Mouse (Mus musculus) midbrain, embryonic 13.5 days (tissue): Measurements from ENCODE around the gene Ces3a. TPM values are rescaled to one million over a fixed set of nuclear protein-coding genes. Genes with fewer than 3 reads are reported as not detected.
A peak's percentile ranks its signal among the peaks of the same experiment; 100 is the strongest.
"Not testable (repeated sequence)": the region's sequence is repeated elsewhere in the genome, so short reads cannot be mapped to it uniquely, and the experiment has no call there.

Experiments
- ATAC-seq: fragments of 200-750 bp; cut with Nextera tagmentation; 2 replicates; pipeline ENCODE4 v1.8.0; 2017; ENCODE audit warnings: mild to moderate bottlenecking, moderate TSS enrichment, moderate library complexity
- H3K27ac ChIP-seq: fragments of 300-500 bp; sonication (generic); 2 replicates; pipeline ENCODE4 v1.5.1; 2015; ENCODE audit warnings: inconsistent platforms, mild to moderate bottlenecking, moderate library complexity
- H3K27me3 ChIP-seq: fragments of 300-500 bp; sonication (generic); 2 replicates; pipeline ENCODE4 v1.6.1; 2015; ENCODE audit warnings: mild to moderate bottlenecking, inconsistent platforms
- H3K36me3 ChIP-seq: fragments of 300-500 bp; sonication (generic); 2 replicates; pipeline ENCODE4 v1.6.1; 2015; ENCODE audit warnings: mild to moderate bottlenecking, inconsistent platforms
- H3K4me1 ChIP-seq: fragments of 300-500 bp; sonication (generic); replicated peaks from 2 replicates; pipeline ENCODE4 v1.6.1; 2015; ENCODE audit warnings: inconsistent platforms
- H3K4me2 ChIP-seq: fragments of 300-500 bp; sonication (generic); replicated peaks from 2 replicates; pipeline ENCODE4 v1.6.1; 2015; ENCODE audit warnings: moderate library complexity, mild to moderate bottlenecking, inconsistent platforms
- H3K4me3 ChIP-seq: fragments of 300-500 bp; sonication (generic); replicated peaks from 2 replicates; pipeline ENCODE4 v1.5.1; 2015; ENCODE audit warnings: mild to moderate bottlenecking, inconsistent platforms
- H3K9ac ChIP-seq: fragments of 300-500 bp; sonication (generic); replicated peaks from 2 replicates; pipeline ENCODE4 v1.6.1; 2015; ENCODE audit warnings: mild to moderate bottlenecking, inconsistent platforms
- H3K9me3 ChIP-seq: fragments of 300-500 bp; sonication (generic); 2 replicates; pipeline ENCODE4 v1.6.1; 2016; ENCODE audit warnings: mild to moderate bottlenecking, inconsistent platforms
- WGBS: fragments of 180-500 bp; shearing (Covaris S2); methylation state at CpG from one replicate; pipeline ENCODE4 v1.1.7; 2015; 5-methylcytosine and 5-hydroxymethylcytosine counted together
- polyA plus RNA-seq: library from polyadenylated mRNA; unstranded; fragments of >200 nt; fragmentation: Nextera tagmentation; extraction: Ambion mirVana; gene quantifications from 2 replicates; pipeline ENCODE4 v1.2.1, GENCODE M21; 2015

Ces3a gene
- polyA plus RNA-seq, 1 experiment from 2014 or later: not detected

GRCm38 (mm10) chr8:105066761-105067160, 18.4 kb downstream of the Ces3a start:
- ATAC-seq: 0 out of 2 replicates have a peak, but pooled peaks have one; percentile 27
- 0% methylated on average over 1 of the region's 1 CpGs for whole genome bisulfite sequencing
- H3K36me3 ChIP-seq: no peaks in the 10 kb centered on the region

DNA sequence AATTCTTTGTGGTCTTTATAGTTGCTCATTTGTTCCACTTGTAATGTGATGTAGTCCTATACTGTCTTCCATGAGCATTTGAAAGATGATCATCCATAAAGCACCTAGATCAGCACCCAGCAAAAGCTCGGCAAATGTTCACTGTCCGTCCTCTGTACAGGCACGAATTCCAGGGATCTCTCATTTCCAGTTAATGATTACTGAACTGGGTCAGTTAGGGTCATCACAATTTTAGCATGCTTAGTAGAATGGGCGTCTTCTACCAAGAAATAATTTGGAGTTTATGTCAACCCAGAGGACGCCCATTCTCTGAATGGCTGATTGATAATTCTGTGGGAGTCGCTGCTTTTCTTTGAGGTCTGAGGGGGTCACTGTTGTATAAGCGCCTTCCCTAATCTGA, 19.5 kb downstream of the Ces3a start:
- H3K27ac ChIP-seq, H3K36me3 ChIP-seq, H3K4me2 ChIP-seq, H3K9me3 ChIP-seq, H3K4me3 ChIP-seq, H3K9ac ChIP-seq, H3K27me3 ChIP-seq, H3K4me1 ChIP-seq, ATAC-seq: not testable (repeated sequence)
- WGBS: 77% methylated on average over 7 of the region's 7 CpGs

More at GRCm38 (mm10) chr8:105066761-105067160, 18.4 kb downstream of the Ces3a start:
- Histone ChIP-seq H3K4me1 (no peaks in the 10 kb centered on the region), H3K9me3 (no peaks in the 10 kb centered on the region), H3K27me3 (no peaks in the 10 kb centered on the region), H3K9ac (no peak overlapping the region), H3K4me3 (no peak overlapping the region), H3K4me2 (no peak overlapping the region), H3K27ac (no peak overlapping the region)

DNA sequence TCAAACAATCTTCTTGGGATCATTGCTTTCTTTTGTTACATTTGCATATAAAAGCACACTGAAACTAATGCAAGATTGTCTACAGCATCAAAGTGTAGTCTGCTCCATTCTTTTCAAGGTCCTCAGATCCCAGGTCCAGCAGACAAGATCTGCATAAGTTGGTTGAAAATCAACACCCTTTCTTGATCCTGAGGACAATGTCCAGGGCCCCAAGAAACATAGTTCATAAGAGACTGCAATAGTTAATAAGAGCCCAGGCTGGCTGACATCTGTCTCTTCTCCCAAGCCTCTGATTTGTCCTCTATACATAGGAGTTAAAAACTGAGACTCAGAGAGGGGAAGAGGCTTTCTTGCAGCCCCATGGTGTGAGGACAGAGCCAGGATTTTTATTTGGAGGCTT, 20.6 kb downstream of the Ces3a start:
- H3K4me1 ChIP-seq: no peaks in the 10 kb centered on the region
- H3K4me2 ChIP-seq: no peak overlapping the region
- ATAC-seq: no peak
- H3K36me3 ChIP-seq: no peaks in the 10 kb centered on the region
- H3K27me3 ChIP-seq: no peaks in the 10 kb centered on the region
- no peak overlapping the region for H3K4me3 ChIP-seq
- no peak overlapping the region for H3K27ac ChIP-seq
- H3K9ac ChIP-seq: no peak overlapping the region
- H3K9me3 ChIP-seq: no peaks in the 10 kb centered on the region

DNA sequence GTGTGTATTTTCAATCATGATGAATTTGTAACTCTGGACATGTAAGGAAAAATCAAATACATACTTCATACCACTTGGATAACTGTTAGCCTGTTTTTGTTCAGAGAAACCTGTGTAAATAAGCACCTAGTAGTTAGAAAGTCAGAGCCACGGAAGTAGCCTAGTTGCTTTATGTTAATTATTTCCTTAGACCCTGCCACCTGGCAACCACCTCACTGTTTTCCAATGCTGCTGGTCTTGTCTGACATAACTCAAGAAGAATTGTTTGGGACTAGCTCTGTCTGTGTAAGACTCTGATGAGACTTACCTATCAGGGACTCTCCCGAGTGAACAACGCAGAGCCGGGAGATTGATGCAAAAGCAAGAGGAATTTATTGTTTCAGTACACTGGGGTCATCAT, 28.2 kb downstream of the Ces3a start:
- ATAC-seq: no peak
- no peaks in the 10 kb centered on the region for H3K27me3 ChIP-seq
- WGBS: 97% methylated on average over 4 of the region's 4 CpGs

GRCm38 (mm10) chr8:105077071-105077470, 28.7 kb downstream of the Ces3a start:
- H3K4me3 ChIP-seq: no peak overlapping the region
- H3K27ac ChIP-seq: no peak overlapping the region
- whole genome bisulfite sequencing: 69% methylated on average over 6 of the region's 6 CpGs
- no peak overlapping the region for H3K4me2 ChIP-seq
- no peaks in the 10 kb centered on the region for H3K27me3 ChIP-seq
- no peaks in the 10 kb centered on the region for H3K4me1 ChIP-seq
- H3K9me3 ChIP-seq: no peaks in the 10 kb centered on the region
- H3K9ac ChIP-seq: no peak overlapping the region
- no peaks in the 10 kb centered on the region for H3K36me3 ChIP-seq
- no peak for ATAC-seq

More for the DNA sequence above, 28.2 kb downstream of the Ces3a start:
- no peak overlapping the region for H3K9ac ChIP-seq
- no peak overlapping the region for H3K27ac ChIP-seq
- no peaks in the 10 kb centered on the region for H3K36me3 ChIP-seq
- no peaks in the 10 kb centered on the region for H3K9me3 ChIP-seq
- H3K4me2 ChIP-seq: no peak overlapping the region
- H3K4me1 ChIP-seq: no peaks in the 10 kb centered on the region
- no peak overlapping the region for H3K4me3 ChIP-seq

GRCm38 (mm10) chr8:105078591-105078990, 30.2 kb downstream of the Ces3a start:
- H3K4me2 ChIP-seq: no peak overlapping the region
- H3K27ac ChIP-seq: no peak overlapping the region
- no peaks in the 10 kb centered on the region for H3K27me3 ChIP-seq
- no peak overlapping the region for H3K9ac ChIP-seq
- no peaks in the 10 kb centered on the region for H3K36me3 ChIP-seq
- no peak for ATAC-seq
- H3K4me3 ChIP-seq: no peak overlapping the region
- 93% methylated on average over 5 of the region's 5 CpGs for WGBS
- H3K4me1 ChIP-seq: no peaks in the 10 kb centered on the region
- H3K9me3 ChIP-seq: no peaks in the 10 kb centered on the region

DNA sequence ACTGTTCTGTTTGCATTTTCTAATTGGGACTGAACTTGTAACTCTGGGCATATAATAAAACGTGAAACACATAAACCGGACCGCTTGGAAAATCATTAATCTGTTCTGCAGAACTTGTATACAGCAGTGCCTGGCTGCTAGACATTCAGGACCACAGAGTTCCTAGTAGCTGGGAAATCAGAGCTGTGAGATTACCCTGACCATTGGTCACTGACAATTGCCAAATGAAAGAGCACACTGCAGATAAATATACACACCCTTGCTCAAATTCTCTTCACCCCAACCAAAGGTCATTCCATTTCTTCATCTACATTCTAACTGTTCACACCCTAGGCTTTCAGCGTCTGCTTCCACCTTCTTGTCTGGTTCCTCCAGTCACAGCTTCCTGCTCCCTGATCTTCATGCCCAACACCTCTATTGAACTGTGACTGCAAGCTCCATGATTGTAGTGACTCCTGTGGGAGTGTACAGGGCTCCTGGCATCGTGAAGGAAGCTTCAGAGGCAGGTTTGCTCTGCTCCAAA, 32.5 kb downstream of the Ces3a start:
- no peaks in the 10 kb centered on the region for H3K4me1 ChIP-seq
- H3K9ac ChIP-seq: no peak overlapping the region
- H3K36me3 ChIP-seq: no peaks in the 10 kb centered on the region
- WGBS: 76% methylated on average over 5 of the region's 5 CpGs
- no peak overlapping the region for H3K4me2 ChIP-seq
- no peak overlapping the region for H3K27ac ChIP-seq
- no peak for ATAC-seq
- H3K27me3 ChIP-seq: no peaks in the 10 kb centered on the region
- H3K9me3 ChIP-seq: no peaks in the 10 kb centered on the region
- no peak overlapping the region for H3K4me3 ChIP-seq

DNA sequence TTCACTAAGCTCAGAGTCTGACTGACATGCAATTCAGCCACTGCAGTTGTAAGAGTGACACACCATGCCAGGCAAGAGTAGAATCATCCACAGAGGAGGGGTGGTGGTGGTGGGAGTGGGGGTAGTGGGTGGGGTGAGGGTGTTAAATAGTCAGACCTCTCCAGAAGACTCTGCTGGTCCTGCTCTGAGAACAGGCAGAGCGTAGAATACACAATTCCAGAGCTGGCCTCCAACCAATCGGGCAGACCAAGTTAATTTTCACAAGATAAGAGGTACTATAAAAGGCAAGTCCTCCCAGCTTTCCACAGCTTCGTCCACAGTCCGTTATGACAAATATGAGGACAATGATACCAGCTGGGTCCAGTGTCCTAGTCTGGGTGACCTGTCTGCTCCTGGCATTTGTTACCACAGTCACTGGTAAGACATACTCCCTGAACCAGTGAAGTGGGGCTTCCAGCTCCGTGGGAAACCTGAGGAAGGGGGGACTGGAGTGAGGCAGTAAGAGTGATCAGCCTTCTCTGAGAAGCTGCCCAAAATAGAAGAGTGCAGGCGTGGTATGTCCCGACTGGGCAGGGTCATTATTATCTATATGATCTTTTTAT, 35.1 kb downstream of the Ces3a start, which contains the start of gene Ces3b:
Gene Ces3b (plus strand): TSS at position 305 of the 602 bp plus-strand sequence.
- Histone ChIP-seq H3K9me3 (no peaks in the 10 kb centered on the region), H3K4me3 (no peak within 1 kb of the TSS), H3K36me3 (no peaks in the 10 kb centered on the region), H3K9ac (no peak within 1 kb of the TSS), H3K4me1 (no peaks in the 10 kb centered on the region), H3K27ac (no peak within 1 kb of the TSS), H3K4me2 (no peak within 1 kb of the TSS), H3K27me3 (no peaks in the 10 kb centered on the region)
- 79% methylated on average over 7 of the region's 7 CpGs for WGBS
- ATAC-seq: no peak

DNA sequence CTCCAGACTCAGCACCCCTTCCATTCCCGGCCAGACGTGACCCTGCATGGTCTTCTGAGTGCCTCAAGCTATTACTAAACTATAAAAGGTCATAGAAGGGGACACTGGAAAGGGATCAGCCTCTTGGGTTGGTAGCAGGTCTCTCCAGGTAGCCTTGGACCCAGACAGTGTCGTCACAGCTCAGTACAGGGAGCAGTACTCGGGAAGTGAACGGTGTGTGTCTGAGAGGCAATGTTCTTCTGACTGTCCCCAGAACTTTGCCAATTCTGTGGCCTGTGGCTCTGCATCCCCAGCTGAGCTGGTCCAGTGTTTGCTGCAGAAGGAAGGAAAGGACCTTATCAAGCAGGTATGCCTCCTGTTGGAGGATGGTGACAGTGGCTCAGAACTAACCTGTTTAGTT, 39.8 kb downstream of the Ces3a start:
- not testable (repeated sequence) for H3K4me2 ChIP-seq, H3K4me3 ChIP-seq, H3K27me3 ChIP-seq, H3K27ac ChIP-seq, H3K9ac ChIP-seq, H3K9me3 ChIP-seq, ATAC-seq, H3K36me3 ChIP-seq, H3K4me1 ChIP-seq
- WGBS: 92% methylated on average over 5 of the region's 5 CpGs

GRCm38 (mm10) chr8:105088581-105088980, 40.2 kb downstream of the Ces3a start:
- Histone ChIP-seq H3K4me1 (no peaks in the 10 kb centered on the region), H3K36me3 (no peaks in the 10 kb centered on the region), H3K4me2 (no peak overlapping the region), H3K9me3 (no peaks in the 10 kb centered on the region), H3K27ac (no peak overlapping the region), H3K27me3 (no peaks in the 10 kb centered on the region), H3K9ac (no peak overlapping the region), H3K4me3 (no peak overlapping the region)
- no peak for ATAC-seq
- WGBS: 73% methylated on average over 4 of the region's 4 CpGs

GRCm38 (mm10) chr8:105093992-105094391, 45.6 kb downstream of the Ces3a start:
- no peak overlapping the region for H3K4me2 ChIP-seq
- H3K4me1 ChIP-seq: no peaks in the 10 kb centered on the region
- H3K9ac ChIP-seq: no peak overlapping the region
- no peak for ATAC-seq
- H3K27ac ChIP-seq: no peak overlapping the region
- H3K27me3 ChIP-seq: no peaks in the 10 kb centered on the region
- H3K4me3 ChIP-seq: no peak overlapping the region
- WGBS: 86% methylated on average over 3 of the region's 3 CpGs
- H3K36me3 ChIP-seq: no peaks in the 10 kb centered on the region
- no peaks in the 10 kb centered on the region for H3K9me3 ChIP-seq

DNA sequence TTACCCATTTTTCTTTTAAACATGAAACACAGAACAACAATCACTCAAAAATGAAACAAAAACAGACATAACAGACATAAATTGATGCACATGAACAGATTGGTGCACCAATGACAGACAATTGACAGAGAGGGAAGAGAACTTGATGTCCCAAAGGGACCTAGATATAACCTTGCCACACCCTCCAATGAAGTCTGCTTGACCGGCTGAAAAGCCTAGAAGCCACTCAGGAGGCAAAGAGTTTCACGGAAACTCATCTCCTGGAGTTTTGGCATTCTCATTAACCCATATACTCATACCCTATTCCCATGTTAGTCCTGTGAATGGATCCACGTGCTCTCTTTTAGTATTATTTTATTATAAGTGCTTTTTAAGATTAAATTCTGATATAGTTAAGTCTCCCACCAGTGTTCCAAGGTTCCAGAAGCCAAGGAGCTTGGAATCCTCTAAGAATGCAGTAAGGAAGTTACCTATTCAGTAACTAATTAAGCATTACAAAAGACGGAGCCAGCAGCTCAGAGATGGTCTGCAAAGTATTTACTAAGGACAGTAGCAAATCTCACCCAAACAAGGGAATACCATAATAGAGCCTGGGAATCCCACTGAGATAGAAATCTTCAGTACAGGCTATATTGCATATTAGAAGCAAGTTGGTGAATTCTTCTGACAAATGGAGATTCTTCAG, 53.8 kb downstream of the Ces3a start:
- H3K4me2 ChIP-seq, H3K9me3 ChIP-seq, H3K4me1 ChIP-seq, H3K9ac ChIP-seq, H3K27ac ChIP-seq, H3K4me3 ChIP-seq, H3K27me3 ChIP-seq, H3K36me3 ChIP-seq, ATAC-seq: not testable (repeated sequence)
- WGBS: 77% methylated on average over 4 of the region's 4 CpGs
